Mouse (Mus musculus) gastrocnemius, postnatal 36 days (tissue): ENCODE measurements around the gene Atp8a2. TPM values are rescaled to one million over a fixed set of nuclear protein-coding genes. Genes with fewer than 3 reads are reported as not detected.

Source experiments
- DNase-seq, 2 experiments: peaks; one replicate each; pipeline ENCODE4 v3.0.0; 2022
- intact Hi-C: fragments of 180-260 bp; cut with DNase I; formaldehyde crosslinking; loops from one replicate; pipeline ENCODE4 v1.15.1; 2025
- microRNA-seq, 2 experiments: library from miRNA; unstranded; fragments of <30 nt; microRNA quantifications; one replicate each; pipeline ENCODE4 v1.2.0; 2021
- total RNA-seq, 2 experiments: library from RNA; stranded (reverse); gene quantifications; 2 replicates each; pipeline ENCODE4 v1.2.3; 2021

Atp8a2 gene
- total RNA-seq, 2 experiments from 2014 or later, result 0.61 to 1.0 TPM

- no peak for DNase-seq
- intact Hi-C loops, result no loop called here
These were observed 606.4 kb downstream of the Atp8a2 start for GRCm38 (mm10) chr14:59590614-59591013.

Small RNA genes lying within 50 kb of the gene (microRNA-seq; reads per million reads assigned to microRNA genes)
- 0 reads per million in 2 experiments for gene Mir719

Other genes starting within 250 kb of the Atp8a2 start
- not detected for gene Nupl1, start 54.3 kb upstream of the Atp8a2 start, total RNA-seq
- 10 to 100 TPM; 28.0 to 31.0 TPM for gene Gm49336, start 54.3 kb upstream of the Atp8a2 start, total RNA-seq
- 10 to 100 TPM; 38.7 to 44.8 TPM for gene Mtmr6, start 68.0 kb upstream of the Atp8a2 start, total RNA-seq
- gene Amer2, start 176.1 kb upstream of the Atp8a2 start, total RNA-seq, result not detected